Mouse (Mus musculus) thymus, postnatal 10 days (tissue): ENCODE measurements around the gene Dnmt3a.
A peak's percentile ranks its signal among the peaks of the same experiment; 100 is the strongest.
"Not testable (repeated sequence)": the region's sequence is repeated elsewhere in the genome, so short reads cannot be mapped to it uniquely, and the experiment has no call there.

Experiments used
- DNase-seq, 2 experiments: peaks; one replicate each; pipeline ENCODE4 v3.0.0; 2021; ENCODE audit warnings: low spot score in 2 of 2

Dnmt3a gene

GRCm38 (mm10) chr12:3917668-3918341 lies 112.0 kb downstream of the Dnmt3a start:
- no peak for DNase-seq

GRCm38 (mm10) chr12:3918577-3918976 lies 112.8 kb downstream of the Dnmt3a start:
- no peak for DNase-seq

GRCm38 (mm10) chr12:3919423-3919822 lies 113.6 kb downstream of the Dnmt3a start:
- DNase-seq, result no peak

- DNase-seq, result peak; percentile 25 to 71
Observed at GRCm38 (mm10) chr12:3926127-3926526, 120.3 kb downstream of the Dnmt3a start.

DNA sequence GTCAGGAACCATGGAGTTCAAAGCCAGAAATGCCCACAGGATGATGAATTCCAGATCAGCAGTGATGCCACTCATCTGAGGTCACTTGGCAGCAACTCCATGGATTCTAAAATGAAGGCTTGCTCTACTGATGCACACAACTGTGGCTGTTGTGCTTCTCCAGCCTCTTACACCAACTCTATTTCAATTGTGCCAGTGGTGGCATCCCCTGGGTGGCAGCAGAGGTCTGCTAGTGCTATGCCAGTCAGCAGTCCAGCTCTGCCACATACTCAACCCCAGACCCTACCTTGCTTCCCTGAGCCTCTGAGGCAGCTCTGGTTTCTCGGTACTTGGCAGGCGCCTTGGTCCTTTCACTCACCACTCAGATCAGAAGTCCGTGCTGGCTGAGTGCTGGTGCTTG lies 123.0 kb downstream of the Dnmt3a start:
- DNase-seq, result no peak

DNA sequence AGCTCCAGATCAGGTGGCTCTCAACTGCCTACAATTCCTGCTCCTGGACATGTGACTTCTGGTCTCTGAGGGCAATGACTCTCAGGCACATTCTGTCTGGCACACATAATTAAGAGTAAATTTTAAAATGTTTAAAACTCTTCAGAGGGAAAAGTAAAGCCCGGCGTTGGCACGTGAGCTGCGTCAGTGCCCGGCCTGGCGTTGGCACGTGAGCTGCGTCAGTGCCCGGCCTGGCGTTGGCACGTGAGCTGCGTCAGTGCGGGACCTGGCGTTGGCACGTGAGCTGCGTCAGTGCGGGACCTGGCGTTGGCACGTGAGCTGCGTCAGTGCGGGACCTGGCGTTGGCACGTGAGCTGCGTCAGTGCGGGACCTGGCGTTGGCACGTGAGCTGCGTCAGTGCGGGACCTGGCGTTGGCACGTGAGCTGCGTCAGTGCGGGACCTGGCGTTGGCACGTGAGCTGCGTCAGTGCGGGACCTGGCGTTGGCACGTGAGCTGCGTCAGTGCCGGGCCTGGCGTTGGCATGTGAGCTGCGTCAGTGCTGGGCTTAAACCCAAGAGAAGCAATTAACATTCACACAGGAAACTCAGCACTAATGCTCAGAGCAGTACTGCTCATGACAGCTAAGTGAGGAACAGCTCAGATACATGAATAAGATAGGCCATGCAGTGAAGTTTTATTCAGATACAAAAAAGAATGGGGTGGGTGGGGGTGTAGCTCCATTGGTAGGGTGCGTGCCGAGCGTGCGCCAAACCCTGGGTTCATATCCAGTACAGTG lies 124.5 kb downstream of the Dnmt3a start:
- not testable (repeated sequence) for DNase-seq

DNA sequence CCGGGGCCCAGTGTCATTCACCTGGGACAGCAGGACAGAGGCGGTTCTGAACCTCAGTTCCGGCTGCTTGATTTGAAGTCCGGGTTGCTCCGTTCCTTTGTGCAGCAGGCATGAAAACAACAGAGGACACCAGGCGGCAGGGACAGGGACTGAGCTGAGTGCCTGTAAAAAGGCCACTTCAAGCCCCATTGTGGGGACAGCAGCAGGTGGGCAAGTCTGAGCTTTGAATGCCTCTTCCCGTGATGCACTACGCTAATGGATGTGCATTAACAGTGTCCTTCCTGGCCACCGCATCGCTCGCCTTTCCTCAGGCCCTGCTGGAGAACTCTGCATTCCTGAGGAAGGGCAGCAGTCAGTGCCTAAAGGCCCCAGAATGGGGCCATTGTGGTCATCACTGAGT lies 136.2 kb downstream of the Dnmt3a start:
- no peak for DNase-seq

DNA sequence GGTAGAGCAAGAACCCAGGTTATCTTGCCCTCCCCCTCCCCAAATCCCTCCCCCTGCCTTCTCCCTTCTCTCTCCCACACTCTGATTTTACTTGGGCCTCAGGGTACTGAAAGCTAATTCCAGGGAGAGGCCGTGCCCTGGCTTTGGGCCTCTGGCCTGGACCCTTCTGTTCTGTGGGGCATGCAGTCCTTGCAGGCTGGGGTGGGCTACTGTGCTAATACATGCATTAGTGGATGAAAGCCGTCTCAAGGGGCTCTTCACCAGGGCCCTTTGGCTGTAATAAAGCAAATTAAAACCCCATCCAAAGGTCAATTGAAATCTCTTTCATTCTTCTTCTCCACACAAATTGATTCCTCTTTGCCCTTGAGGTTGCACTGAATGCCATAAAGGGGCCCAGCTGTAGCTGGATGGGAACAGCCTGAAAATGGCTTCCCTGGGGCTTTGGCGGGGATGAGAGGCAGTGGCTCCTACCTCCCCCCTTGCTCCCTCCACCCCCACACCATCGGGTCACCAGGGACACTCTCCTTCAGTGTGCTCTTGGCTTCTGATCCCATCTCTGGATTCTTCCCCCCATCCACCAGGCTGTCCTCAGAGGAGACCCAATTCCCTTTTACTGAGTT lies 138.8 kb downstream of the Dnmt3a start:
- DNase-seq, result no peak

- DNase-seq, result no peak
Observed at GRCm38 (mm10) chr12:3947503-3947902, 141.7 kb downstream of the Dnmt3a start.

DNA sequence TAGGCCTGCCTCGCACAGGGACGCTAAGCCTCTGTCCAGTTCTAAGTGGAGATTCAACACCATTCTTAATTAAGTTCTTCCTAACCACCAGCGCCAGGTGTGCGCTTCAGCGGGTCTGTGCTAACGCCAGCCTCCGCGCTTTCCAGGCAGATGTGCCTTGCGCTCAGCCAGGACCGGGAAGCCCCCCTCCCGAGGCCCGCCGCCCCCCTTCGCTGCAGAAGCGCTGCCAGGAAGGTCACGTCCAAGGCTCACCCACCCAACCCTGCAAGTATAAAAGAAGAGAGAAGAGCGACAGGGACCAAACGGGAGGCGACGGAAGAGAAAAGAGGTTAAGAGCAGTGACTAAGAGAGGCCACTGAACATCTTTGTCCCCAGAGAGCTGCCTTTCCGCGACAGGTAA lies 148.8 kb downstream of the Dnmt3a start, which contains the start of gene Pomc:
Gene Pomc, plus strand, starts transcription at position 301 of the 400 bp plus-strand sequence.
- DNase-seq, result no peak

GRCm38 (mm10) chr12:3955371-3955770 lies 149.6 kb downstream of the Dnmt3a start:
- DNase-seq, result peak in 1 of 2 experiments; percentile 46

DNA sequence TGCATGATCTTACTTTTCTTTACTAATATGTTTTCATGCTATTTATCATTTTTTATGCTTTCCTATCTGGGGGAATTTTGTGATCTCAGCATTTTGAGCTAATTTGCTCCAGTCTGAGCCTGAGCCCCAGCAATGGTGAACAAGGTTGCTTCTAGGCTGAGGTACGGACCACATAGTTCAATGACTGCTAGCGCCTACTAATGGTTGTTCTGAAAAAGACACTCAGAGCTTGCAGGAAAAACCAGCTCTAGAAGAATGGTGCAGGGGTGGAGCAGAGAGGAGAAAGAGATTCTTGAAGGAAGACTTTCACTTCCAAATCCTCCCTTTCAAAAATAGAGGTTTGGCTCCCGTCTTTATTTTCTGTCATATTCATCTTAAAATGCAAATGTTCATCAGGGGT lies 150.5 kb downstream of the Dnmt3a start:
- DNase-seq, result no peak

GRCm38 (mm10) chr12:3959791-3960543 lies 154.2 kb downstream of the Dnmt3a start:
- DNase-seq, result peak; percentile 74 to 82

- DNase-seq, result no peak
Observed at GRCm38 (mm10) chr12:3960553-3960952, 154.7 kb downstream of the Dnmt3a start.
